Mouse (Mus musculus) embryonic facial prominence, embryonic 11.5 days (tissue): ENCODE measurements at regions not wholly inside any gene's neighbourhood (a gene's known extent, or its start where the extent isn't known, plus 50 kb on each side); places are given as distances from the start of the nearest gene placed in this dataset.

Experiments used
- ATAC-seq: fragments of 200-750 bp; cut with Nextera tagmentation; replicated peaks from 2 replicates; pipeline ENCODE4 v1.8.0; 2017; ENCODE audit warnings: low read depth; ENCODE audit not compliant: insufficient number of reproducible peaks, low FRiP score, low TSS enrichment
- DNase-seq: peaks from one replicate; pipeline ENCODE4 v3.0.0-alpha.2; 2015; ENCODE audit warnings: low spot score
- H3K27ac ChIP-seq: fragments of 300-500 bp; sonication (generic); replicated peaks from 2 replicates; pipeline ENCODE4 v1.5.1; 2014; ENCODE audit warnings: mild to moderate bottlenecking, low read depth, low read length, control low read depth
- H3K27me3 ChIP-seq: fragments of 300-500 bp; sonication (generic); 2 replicates; pipeline ENCODE4 v1.6.1; 2014; ENCODE audit warnings: mild to moderate bottlenecking, low read length, moderate library complexity, mixed read lengths; ENCODE audit not compliant: control insufficient read depth, insufficient read depth
- H3K36me3 ChIP-seq: fragments of 300-500 bp; sonication (generic); replicated peaks from 2 replicates; pipeline ENCODE4 v1.6.1; 2014; ENCODE audit warnings: low read depth, mild to moderate bottlenecking, low read length, moderate library complexity, mixed read lengths; ENCODE audit not compliant: control insufficient read depth, insufficient read depth
- H3K4me1 ChIP-seq: fragments of 300-500 bp; sonication (generic); 2 replicates; pipeline ENCODE4 v1.6.1; 2014; ENCODE audit warnings: low read length, mixed read lengths; ENCODE audit not compliant: control insufficient read depth, insufficient read depth
- H3K4me2 ChIP-seq: fragments of 300-500 bp; sonication (generic); 2 replicates; pipeline ENCODE4 v1.6.1; 2014; ENCODE audit warnings: low read depth, mild to moderate bottlenecking, control low read depth, low read length, moderate library complexity
- H3K4me3 ChIP-seq: fragments of 300-500 bp; sonication (generic); 2 replicates; pipeline ENCODE4 v1.5.1; 2014; ENCODE audit warnings: low read depth, low read length, control low read depth
- H3K9ac ChIP-seq: fragments of 300-500 bp; sonication (generic); replicated peaks from 2 replicates; pipeline ENCODE4 v1.6.1; 2014; ENCODE audit warnings: mild to moderate bottlenecking, control low read depth, low read length
- H3K9me3 ChIP-seq: fragments of 300-500 bp; sonication (generic); replicated peaks from 2 replicates; pipeline ENCODE4 v1.6.1; 2016; ENCODE audit warnings: mild to moderate bottlenecking, low read length, inconsistent platforms, mixed read lengths; ENCODE audit not compliant: control insufficient read depth
- WGBS: fragments of 180-500 bp; shearing (Covaris S2); extraction: QIAGEN DNeasy Blood & Tissue Kit; methylation state at CpG from one replicate; pipeline ENCODE4 v1.1.7; 2014; 5-methylcytosine and 5-hydroxymethylcytosine counted together

DNA sequence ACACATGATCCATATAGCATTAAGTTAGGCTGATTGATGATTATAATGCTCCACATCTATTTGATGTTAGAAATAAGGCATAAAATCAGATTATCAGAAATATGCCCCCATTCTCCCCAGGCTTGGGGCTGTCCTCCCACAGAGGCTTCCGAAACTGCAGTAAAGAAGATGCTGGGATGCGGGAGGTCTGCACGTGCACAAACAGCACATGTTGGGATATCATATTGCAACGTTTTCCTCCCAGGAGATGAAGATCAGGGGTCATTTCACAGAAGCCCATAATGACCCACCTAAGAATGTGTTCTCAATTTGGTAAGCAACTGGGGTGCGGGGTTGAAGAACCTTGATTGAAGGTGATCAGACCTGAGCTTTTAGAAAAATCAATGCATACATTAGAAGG is 85.9 kb upstream of the Got2 start:
- H3K9me3 ChIP-seq: no peaks in the 10 kb centered on the region
- no peak overlapping the region for H3K27ac ChIP-seq
- 16% methylated on average over 5 of the region's 5 CpGs for WGBS
- H3K36me3 ChIP-seq: no peaks in the 10 kb centered on the region
- H3K4me3 ChIP-seq: no peak overlapping the region
- no peaks in the 10 kb centered on the region for H3K4me1 ChIP-seq
- H3K9ac ChIP-seq: no peak overlapping the region
- peak; percentile 66 for DNase-seq
- H3K4me2 ChIP-seq: no peak overlapping the region; the same call in 1 of the 2 replicates
- no peaks in the 10 kb centered on the region for H3K27me3 ChIP-seq
- no peak for ATAC-seq

DNA sequence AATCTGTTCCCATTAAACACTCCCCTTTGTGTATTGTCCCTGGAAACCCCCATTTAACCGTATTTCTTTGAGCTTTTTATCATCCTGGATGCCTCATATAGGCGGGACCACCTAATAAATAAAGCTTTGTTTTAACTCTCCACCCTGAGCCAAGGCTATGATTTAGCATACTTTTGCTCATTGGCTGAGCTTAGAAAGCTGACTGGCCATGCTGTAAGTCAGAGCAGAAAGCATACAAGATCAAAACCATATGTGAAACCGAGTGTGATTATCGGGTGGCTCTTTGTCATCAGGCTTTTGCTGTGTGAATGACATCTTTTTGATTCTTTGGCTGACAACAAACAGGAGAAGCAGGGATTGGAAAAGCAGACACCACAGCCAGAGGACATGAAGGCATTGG is 85.2 kb upstream of the Got2 start:
- ATAC-seq (peak; percentile 80; the same call in 1 of the 2 replicates), DNase-seq (peak; percentile 86)
- Histone ChIP-seq H3K27ac (peak overlapping the region; percentile 63; the same call in 1 of the 2 replicates), H3K4me3 (no peak overlapping the region), H3K4me1 (no peaks in the 10 kb centered on the region), H3K9me3 (no peaks in the 10 kb centered on the region), H3K36me3 (no peaks in the 10 kb centered on the region), H3K27me3 (no peaks in the 10 kb centered on the region), H3K9ac (0 out of 2 replicates have a peak overlapping the region, but pooled peaks have one; percentile 32), H3K4me2 (peak overlapping the region; percentile 14; the same call in 1 of the 2 replicates)
- WGBS: 17% methylated on average over 4 of the region's 4 CpGs

DNA sequence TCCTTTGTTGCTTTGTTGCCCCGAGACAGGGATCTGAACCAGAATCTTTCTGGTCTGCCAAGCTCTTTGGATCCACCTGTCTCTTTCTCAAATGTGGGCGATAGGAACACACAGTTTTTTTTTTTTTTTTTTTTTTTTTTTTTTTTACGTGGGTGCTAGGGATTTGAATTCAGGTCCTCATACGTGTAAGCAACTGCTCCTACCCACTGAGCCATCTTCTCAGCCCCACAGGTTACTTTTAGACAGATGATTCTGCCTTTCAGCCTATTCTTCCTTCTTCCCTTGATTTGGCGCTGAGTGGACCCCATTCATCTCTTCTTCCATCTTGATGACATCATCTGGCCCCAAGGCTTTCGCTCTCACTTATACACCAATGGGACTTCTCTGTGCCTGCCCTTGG is 80.5 kb upstream of the Got2 start:
- Histone ChIP-seq H3K4me2 (no peak overlapping the region), H3K4me3 (no peak overlapping the region), H3K9me3 (no peaks in the 10 kb centered on the region), H3K27ac (no peak overlapping the region), H3K4me1 (no peaks in the 10 kb centered on the region), H3K9ac (no peak overlapping the region), H3K27me3 (no peaks in the 10 kb centered on the region), H3K36me3 (no peaks in the 10 kb centered on the region)
- DNase-seq: no peak
- ATAC-seq: no peak
- WGBS: 94% methylated on average over 6 of the region's 6 CpGs

DNA sequence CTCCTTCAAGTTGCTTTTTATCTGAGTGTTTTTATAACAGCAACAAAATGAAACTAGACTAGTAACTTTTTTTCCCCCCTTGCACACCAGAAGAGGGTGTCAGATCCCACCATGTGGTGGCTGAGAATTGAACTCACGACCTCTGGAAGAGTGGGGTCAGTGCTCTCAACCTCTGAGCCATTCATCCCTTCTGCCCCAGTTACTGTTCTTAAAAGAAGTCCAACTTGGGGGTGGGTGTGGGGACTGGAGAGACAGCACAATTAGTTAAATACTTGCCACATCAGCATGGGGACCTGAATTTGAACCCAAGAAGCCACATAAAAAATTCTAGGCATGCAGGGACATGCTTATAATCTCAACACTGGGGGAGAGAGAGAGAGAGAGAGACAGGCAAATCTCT is 78.1 kb upstream of the Got2 start:
- no peak overlapping the region for H3K9ac ChIP-seq
- H3K9me3 ChIP-seq: no peaks in the 10 kb centered on the region
- no peak overlapping the region for H3K4me3 ChIP-seq
- H3K27me3 ChIP-seq: no peaks in the 10 kb centered on the region
- ATAC-seq (no peak), DNase-seq (no peak)
- 25% methylated on average over 1 of the region's 1 CpGs for WGBS
- no peak overlapping the region for H3K4me2 ChIP-seq
- H3K36me3 ChIP-seq: no peaks in the 10 kb centered on the region
- no peaks in the 10 kb centered on the region for H3K4me1 ChIP-seq
- H3K27ac ChIP-seq: no peak overlapping the region

DNA sequence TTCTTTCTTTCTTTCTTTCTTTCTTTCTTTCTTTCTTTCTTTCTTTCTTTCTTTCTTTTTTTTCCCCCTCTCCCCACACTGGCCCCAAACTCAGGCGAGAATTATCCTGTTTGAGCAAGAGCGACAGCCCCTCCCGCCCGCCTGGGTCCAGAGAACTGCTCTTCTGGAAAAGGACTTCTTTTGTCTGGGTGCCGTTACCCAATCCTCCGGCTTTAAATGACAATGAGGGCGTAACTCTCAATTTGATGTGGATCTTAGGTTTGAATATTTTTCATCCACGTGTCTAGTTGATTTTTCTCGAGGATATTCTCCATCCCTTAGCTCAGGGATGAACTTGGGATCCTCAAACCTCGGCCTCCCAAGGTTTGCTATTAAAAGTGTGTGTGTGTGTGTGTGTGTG is 63.9 kb upstream of the Got2 start:
- WGBS: 23% methylated on average over 10 of the region's 10 CpGs
- Histone ChIP-seq H3K36me3 (no peaks in the 10 kb centered on the region), H3K4me2 (peak overlapping the region; percentile 29; the same call in 1 of the 2 replicates), H3K9me3 (no peaks in the 10 kb centered on the region), H3K9ac (no peak overlapping the region), H3K4me3 (no peak overlapping the region), H3K4me1 (no peaks in the 10 kb centered on the region), H3K27ac (no peak overlapping the region), H3K27me3 (no peaks in the 10 kb centered on the region)
- DNase-seq (peak; percentile 48), ATAC-seq (no peak)

DNA sequence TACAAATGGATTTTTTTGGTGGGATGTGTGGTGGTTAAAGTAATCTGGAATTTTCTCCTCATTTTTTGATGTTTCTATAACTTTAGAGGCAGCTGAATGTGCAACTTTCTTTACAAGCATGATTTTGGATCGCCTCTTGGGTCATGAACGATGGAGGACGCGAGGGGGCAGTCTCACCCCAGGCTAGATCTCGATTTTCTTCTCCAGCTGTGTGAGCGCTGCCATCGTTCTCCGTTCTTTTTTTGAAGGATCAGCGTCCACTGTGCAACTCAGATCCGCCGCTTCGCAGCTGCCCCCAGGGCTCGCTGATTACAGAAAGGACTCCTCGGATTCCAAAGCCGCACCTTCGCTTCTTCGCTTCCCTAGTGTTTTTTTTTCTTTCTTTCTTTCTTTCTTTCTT is 63.4 kb upstream of the Got2 start:
- no peaks in the 10 kb centered on the region for H3K9me3 ChIP-seq
- no peak overlapping the region for H3K27ac ChIP-seq
- H3K4me2 ChIP-seq: 0 out of 2 replicates have a peak overlapping the region, but pooled peaks have one; percentile 19
- no peak overlapping the region for H3K4me3 ChIP-seq
- no peaks in the 10 kb centered on the region for H3K27me3 ChIP-seq
- peak; percentile 86; the same call in 1 of the 2 replicates for ATAC-seq
- H3K9ac ChIP-seq: no peak overlapping the region
- H3K36me3 ChIP-seq: no peaks in the 10 kb centered on the region
- WGBS: under 1% methylated on average over 17 of the region's 17 CpGs
- peak; percentile 92 for DNase-seq
- H3K4me1 ChIP-seq: no peaks in the 10 kb centered on the region
